Mouse (Mus musculus) fat pad, adult 2 months (tissue): ENCODE data around the gene Fam120c.

Experiments used
- DNase-seq: peaks from one replicate; pipeline ENCODE4 v3.0.0-alpha.2; 2011; ENCODE audit warnings: low read depth, low spot score; ENCODE audit errors: extremely low read depth

Fam120c gene

DNA sequence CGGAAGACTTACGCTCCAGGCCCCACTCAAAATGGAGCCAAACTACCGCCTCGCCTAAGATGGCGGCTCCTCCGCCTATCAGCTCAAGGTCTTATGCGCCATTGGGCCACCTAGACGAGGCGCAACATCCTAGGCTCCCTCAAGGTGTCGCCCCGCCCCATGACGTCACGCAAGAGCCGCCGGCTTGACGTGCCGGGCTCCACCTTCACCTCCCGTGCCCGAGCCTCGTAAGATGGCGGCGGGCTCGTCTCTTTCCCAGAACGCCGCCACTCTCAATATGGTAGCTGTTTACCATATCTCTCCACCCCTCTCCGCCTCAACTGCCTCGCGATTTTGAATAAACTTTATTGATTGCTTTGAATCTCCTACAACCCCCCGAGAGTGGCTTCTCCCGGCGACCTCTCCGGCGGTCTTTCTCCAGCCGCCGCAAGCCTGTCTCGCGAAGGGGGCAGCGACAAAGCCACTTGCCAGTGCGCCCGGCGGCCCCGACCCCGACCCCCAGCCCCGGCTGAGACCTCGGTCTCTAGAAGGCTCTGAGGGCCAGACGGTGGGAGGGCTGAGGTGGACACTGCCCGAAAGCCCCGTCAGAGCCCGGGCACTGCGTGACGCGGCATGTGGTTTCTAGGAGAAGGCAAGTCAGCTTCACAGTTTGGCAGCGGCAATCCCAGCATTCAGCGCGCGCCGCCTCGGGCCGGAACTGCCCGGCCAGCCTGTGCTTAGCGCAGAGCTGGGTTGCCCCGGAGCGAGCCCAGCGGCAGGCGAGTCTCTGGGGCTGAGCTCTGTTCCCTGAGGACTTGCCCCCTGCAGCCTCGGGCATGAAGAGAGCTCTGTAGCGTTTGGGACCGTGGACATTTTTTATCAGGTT is 176.7 kb downstream of the Fam120c start, which contains the start of gene Phf8:
TSS of gene Phf8 (plus strand) at position 215 of the 865 bp plus-strand sequence.
- peak; percentile 40 for DNase-seq
